Mouse (Mus musculus) kidney, adult 2 months (tissue): Measurements from ENCODE around the gene Gm26920.

Experiments
- CTCF ChIP-seq: fragments of 200-500 bp; conservative IDR thresholded peaks from 2 replicates; pipeline ENCODE4 v1.5.1; 2011; ENCODE audit warnings: low read depth, mild to moderate bottlenecking, control low read depth, low read length, moderate library complexity, mixed read lengths; ENCODE audit not compliant: insufficient read depth, insufficient read length
- POLR2A ChIP-seq: fragments of 200-500 bp; IDR thresholded peaks from one replicate; pipeline ENCODE4 v1.6.1; 2011; ENCODE audit warnings: low read depth, low read length, control low read depth

GRCm38 (mm10) chr7:30089405-30089804 is 805 bp downstream of the Gm26920 start:
- TF ChIP-seq CTCF (no peak), POLR2A (no peak)
